Mouse (Mus musculus) right cerebral cortex, postnatal 10 days (tissue): ENCODE data around the gene Gpc1.

ENCODE experiments used
- DNase-seq, 2 experiments: peaks; one replicate each; pipeline ENCODE4 v3.0.0; 2021; ENCODE audit warnings: low spot score in 2 of 2

Gpc1 gene

GRCm38 (mm10) chr1:92879266-92879665, 47.8 kb downstream of the Gpc1 start:
- DNase-seq, result peak; percentile 58 to 72

GRCm38 (mm10) chr1:92880101-92880500, 48.7 kb downstream of the Gpc1 start:
- no peak for DNase-seq

- DNase-seq, result no peak
These were observed 50.5 kb downstream of the Gpc1 start for GRCm38 (mm10) chr1:92881982-92882381.

DNA sequence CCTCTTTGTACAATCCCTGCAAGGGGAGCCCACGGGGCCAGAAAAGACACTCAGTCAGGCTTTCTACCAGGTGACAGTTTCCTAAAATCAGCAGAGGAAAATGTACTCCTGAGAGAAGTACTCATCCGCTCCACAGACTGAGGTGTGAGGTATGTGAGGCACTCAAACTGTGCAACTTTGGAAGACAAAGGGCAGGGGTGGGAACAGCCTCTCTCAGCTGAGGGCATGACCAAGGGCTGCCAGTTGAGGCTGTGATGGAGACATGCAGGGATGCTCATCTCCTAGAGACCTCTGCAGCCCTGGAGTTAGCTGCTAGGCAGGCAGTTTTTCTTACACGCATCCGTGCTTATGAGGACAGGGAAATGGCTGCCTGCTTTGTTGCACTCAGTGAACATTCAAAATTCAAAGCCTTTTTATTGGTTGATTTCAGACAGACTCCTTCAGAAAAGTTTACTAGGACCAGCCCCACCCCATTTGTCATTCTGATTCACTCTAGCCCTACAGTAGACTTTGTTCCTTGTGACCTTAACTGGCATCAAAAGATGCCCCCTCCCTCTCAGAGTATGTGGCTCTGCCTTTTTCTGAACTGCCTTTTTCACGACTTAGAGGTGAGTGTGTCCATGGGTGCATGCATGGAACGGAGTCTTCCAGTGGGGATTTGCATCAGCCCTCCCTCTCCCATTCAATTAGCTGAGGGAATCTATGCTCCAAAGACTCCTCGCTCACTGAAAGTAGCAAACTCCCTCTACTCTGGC, 57.6 kb downstream of the Gpc1 start:
- no peak for DNase-seq

DNA sequence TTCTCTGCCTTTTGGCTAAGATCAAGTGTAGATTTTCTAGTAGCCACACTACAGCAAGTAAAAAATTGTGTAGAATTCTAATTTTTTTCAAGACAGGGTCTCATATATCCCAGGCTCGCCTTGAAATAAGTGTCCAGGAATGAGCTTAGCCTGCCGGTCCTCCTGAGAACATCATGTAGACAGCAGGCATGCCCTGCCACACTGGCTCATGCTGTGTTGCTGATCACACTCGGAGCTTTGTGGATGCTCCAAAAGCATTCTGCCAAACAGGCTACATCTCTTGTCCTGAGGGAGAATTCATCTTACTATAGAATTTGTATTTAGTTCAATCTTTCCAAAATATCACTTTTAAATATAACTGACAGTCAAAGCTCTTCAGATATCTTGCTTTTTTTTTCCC, 61.3 kb downstream of the Gpc1 start:
- no peak for DNase-seq

DNA sequence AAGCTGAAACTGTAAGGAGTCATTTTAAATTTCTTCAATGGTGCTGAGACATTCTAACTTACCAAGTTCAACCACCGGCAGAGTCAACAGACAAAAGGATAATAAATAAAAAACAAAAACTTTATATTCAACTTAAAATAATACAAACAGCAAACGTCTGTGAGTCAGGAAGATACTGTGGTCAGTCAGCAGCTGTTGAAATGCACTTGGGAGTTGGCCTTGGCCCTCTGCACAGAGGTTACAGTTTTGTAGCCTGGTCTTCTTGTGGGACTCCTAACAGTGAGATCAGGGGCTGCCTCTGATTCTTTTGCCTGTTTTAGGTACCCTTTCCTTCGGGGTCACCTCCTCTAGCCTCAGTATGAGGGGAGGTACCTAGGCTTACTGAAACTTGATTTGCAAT, 62.5 kb downstream of the Gpc1 start:
- no peak for DNase-seq

DNA sequence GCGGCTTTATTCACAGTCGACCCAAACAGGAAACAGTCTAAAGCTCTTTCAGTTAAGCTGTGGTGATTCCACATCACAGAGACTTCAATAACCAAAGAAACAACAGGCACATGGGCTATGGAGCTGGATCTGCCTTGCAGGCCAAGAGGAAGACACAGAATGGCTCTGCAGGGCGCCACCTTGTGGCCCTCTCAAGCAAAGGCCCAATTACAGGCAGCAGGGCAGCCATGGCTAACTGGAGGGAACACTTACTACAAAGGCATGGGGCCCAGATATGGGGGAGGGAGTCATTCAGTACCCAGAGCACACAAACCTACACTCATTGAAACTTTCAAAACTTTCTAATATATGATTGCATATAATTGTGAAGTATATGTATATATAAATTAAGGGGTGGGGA, 63.6 kb downstream of the Gpc1 start:
- peak; percentile 88 to 89 for DNase-seq

- DNase-seq, result peak; percentile 89 to 93
These were observed 71.3 kb downstream of the Gpc1 start, which contains the start of gene Ankmy1 for GRCm38 (mm10) chr1:92902786-92903185. Gene Ankmy1, minus strand, starts transcription at chr1:92902906.

GRCm38 (mm10) chr1:92903627-92904026, 72.2 kb downstream of the Gpc1 start:
- peak; percentile 26 to 43 for DNase-seq

- DNase-seq, result peak; percentile 25 to 37
These were observed 74.4 kb downstream of the Gpc1 start for GRCm38 (mm10) chr1:92905703-92906310.

DNA sequence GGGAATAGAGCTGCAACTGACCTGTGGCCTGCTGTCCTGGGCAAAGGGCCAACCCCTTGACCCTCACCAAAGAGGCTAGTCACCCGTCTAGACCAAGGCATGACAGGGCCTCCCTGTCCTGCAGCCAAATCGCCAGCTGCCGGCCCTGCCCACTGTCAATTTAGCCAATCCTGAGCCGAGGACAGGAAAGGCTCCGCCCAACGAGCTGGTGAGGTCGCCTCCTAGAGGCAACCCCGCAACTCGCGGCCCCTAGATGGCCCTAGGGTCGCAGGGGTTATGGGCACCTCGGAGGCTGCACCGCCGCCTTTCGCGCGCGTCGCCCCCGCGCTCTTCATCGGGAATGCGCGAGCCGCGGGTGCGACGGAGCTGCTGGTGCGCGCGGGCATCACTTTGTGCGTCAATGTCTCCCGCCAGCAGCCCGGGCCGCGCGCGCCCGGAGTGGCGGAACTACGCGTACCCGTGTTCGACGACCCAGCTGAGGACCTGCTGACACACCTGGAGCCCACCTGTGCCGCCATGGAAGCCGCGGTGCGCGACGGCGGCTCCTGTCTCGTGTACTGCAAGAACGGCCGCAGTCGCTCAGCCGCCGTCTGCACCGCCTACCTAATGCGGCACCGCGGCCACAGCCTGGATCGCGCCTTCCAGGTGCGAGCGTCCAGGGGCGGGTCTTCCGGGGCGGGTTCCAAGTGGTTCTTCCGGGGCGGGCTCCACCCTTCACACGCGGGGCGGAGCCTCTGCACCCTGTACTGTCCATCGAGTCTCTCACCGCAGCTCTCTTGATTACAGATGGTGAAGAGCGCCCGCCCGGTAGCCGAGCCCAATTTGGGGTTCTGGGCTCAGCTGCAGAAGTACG, 75.6 kb downstream of the Gpc1 start, which contains the start of gene Dusp28:
TSS of gene Dusp28 (plus strand) at position 203 of the 853 bp plus-strand sequence.
- DNase-seq, result peak; percentile 88 to 90

DNA sequence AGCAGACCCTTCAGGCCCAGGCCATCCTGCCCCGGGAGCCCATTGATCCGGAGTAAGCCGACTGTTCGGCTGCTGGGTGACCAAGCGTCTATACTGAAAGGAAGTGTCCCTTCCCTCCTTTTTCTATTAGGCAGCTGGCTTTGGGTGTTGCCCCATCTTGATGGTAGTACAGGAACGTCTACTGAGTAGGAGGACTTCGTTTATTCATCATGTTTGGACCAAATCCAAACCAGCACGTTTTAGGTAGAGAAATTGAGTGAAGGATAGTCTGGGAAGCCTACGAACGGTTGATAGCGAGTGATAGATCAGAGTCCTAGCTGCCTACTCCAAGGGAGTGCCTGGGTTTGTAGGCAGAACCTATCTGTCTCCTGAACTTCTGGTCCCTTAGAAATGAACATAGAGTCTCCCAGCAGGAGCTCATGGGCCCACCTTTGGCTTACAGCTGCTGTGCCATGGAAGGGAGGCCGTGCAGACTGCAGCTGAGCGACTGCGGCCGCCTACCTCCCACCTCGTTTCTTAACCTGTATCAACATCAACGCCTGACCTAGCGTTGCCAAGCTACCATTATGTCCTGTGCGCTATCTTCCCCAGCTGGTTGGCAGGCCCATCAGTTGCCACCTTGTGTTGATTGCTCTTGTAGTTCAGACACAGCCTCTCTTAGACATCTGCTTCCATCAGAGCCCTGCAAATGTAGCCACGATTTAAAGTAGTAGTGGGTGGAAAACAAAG, 76.4 kb downstream of the Gpc1 start:
- DNase-seq, result peak in 1 of 2 experiments; percentile 52

- peak in 1 of 2 experiments; percentile 36 for DNase-seq
These were observed 77.2 kb downstream of the Gpc1 start for GRCm38 (mm10) chr1:92908664-92909063.

DNA sequence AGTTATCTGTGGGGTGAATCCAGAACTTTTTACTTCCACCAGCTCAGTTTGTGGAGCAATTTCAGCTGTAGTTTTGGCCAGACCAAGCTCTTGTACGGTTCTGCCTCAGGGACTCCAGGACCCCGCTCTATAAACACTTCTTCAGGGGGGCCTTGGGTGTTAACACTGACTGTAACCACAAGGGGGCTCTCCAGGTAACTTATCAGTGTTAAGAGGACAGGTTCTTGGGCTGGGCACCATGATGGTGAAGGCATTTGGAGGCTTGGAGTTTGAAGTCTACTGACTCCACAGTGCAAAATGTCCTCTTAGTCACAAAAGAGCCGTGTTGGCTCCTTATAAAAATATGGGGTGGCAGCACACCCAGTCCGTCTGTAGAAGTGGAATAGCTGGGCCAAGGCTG, 77.6 kb downstream of the Gpc1 start:
- DNase-seq, result peak in 1 of 2 experiments; percentile 33
